Mouse (Mus musculus): ENCODE measurements around the gene Rab43. TPM values are rescaled to one million over a fixed set of nuclear protein-coding genes. Genes with fewer than 3 reads are reported as not detected.
A peak's percentile ranks its signal among the peaks of the same experiment; 100 is the strongest.
"Not testable (repeated sequence)": the region's sequence is repeated elsewhere in the genome, so short reads cannot be mapped to it uniquely, and the experiment has no call there.

Rab43 gene
- polyA plus RNA-seq, 1 experiment from 2014 or later, result 4.4 TPM

DNA sequence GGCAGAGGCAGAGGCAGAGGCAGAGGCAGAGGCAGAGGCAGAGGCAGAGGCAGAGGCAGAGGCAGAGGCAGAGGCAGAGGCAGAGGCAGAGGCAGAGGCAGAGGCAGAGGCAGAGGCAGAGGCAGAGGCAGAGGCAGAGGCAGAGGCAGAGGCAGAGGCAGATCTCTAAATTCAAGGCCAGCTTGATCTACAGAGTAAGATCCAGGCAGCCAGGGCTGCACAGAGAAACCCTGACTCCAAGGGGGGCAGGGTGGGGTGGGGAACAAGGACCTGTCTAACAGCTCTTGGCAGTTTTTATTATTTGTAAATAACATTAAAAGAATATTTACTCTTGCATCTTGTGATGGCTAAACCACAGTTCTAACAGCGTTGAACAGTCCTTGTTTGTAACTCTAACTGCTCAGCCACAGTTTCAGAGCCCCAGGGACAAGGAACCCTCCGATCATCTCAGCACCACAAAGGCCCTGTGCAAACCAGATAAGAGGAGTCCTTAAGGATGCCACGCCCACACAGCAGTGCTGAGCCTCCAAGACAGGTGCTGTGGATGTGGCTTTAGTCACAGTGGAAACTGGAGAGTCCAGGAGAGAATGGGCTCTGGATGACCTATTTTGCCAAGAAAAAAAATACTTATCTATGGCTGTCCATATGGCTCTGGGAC is 36.2 kb downstream of the Rab43 start:
- 62% methylated on average over 3 of the region's 3 CpGs for WGBS
- H3K4me1 ChIP-seq, result peaks cover 12% of the 10 kb centered on the region
- H3K4me3 ChIP-seq, result no peak overlapping the region
- no peaks in the 10 kb centered on the region for H3K9me3 ChIP-seq
- H3K27me3 ChIP-seq (ENCODE audit: insufficient read depth, poor library complexity, severe bottlenecking), result no peaks in the 10 kb centered on the region
- H3K36me3 ChIP-seq, result no peaks in the 10 kb centered on the region
- DNase-seq (ENCODE audit: low spot score), result peak; percentile 90
- no peak overlapping the region for H3K27ac ChIP-seq

DNA sequence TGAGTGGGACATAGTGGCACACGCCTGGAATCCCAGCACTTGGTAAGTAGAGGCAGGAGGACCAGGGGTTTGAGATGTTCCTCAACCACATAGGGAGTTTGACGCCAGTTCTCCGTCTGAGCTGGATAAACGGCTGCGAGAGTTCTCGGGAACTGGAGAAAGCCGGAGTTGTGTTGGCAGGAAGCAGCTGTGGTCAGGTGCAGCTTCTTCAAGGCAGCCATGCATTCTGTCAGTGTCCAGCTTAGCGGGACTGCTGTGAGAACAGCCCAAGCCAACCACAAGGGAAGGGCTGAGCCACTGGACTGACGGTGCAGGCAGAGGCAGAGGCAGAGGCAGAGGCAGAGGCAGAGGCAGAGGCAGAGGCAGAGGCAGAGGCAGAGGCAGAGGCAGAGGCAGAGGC is 37.1 kb downstream of the Rab43 start:
- Histone ChIP-seq H3K27ac (no peak overlapping the region), H3K36me3 (no peaks in the 10 kb centered on the region), H3K4me3 (no peak overlapping the region), H3K9me3 (no peaks in the 10 kb centered on the region), H3K4me1 (peaks cover 12% of the 10 kb centered on the region), H3K27me3 (ENCODE audit: insufficient read depth, poor library complexity, severe bottlenecking) (no peaks in the 10 kb centered on the region)
- peak; percentile 71 for DNase-seq (ENCODE audit: low spot score)
- 78% methylated on average over 9 of the region's 9 CpGs for WGBS

DNA sequence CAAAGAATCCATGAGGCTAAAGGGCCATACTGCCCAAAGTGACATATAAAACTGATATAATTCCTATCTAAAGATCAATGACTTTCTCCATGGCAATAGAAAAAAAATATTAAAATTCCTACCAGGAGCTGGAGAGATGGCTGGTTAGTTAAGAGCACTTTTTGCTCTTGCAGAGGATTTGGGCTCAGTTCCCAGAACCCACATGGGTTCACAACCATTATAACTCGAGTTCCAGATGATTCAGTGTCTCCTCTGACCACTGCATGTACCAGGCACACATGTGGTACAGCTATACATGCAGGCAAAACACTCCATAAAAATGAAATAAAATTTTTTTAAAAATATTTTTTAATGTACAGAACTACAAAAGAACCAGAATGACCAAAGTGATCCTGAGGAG is 37.5 kb downstream of the Rab43 start:
- Histone ChIP-seq H3K9me3 (no peaks in the 10 kb centered on the region), H3K4me1 (peaks cover 12% of the 10 kb centered on the region), H3K27me3 (ENCODE audit: insufficient read depth, poor library complexity, severe bottlenecking) (no peaks in the 10 kb centered on the region), H3K36me3 (no peaks in the 10 kb centered on the region), H3K4me3 (no peak overlapping the region), H3K27ac (no peak overlapping the region)
- 62% methylated on average over 1 of the region's 1 CpGs for WGBS
- no peak for DNase-seq (ENCODE audit: low spot score)

DNA sequence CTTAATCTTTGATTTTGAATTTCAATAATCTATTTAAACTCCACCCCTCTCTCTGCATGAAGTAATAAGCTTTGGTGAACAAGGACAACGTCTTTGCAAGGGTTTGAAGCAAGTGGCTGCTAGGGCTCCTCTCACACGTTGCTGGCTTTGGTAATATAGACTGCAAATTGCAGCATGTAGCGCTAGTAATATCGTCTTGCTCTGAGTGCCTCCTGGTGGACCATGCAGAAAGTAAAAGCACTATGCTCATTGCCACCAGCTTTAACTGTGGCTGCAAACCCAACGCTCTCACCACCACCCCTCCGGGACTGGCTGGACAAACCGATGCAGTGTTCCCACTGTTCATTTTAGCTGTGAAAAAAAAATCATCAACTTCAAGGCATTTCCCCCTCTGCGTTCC is 41.3 kb downstream of the Rab43 start:
- H3K27me3 ChIP-seq (ENCODE audit: insufficient read depth, poor library complexity, severe bottlenecking), result no peaks in the 10 kb centered on the region
- H3K4me3 ChIP-seq, result no peak overlapping the region
- H3K9me3 ChIP-seq, result no peaks in the 10 kb centered on the region
- H3K4me1 ChIP-seq, result no peaks in the 10 kb centered on the region
- no peak overlapping the region for H3K27ac ChIP-seq
- WGBS, result 54% methylated on average over 8 of the region's 8 CpGs
- peak; percentile 47 for DNase-seq (ENCODE audit: low spot score)
- no peaks in the 10 kb centered on the region for H3K36me3 ChIP-seq

DNA sequence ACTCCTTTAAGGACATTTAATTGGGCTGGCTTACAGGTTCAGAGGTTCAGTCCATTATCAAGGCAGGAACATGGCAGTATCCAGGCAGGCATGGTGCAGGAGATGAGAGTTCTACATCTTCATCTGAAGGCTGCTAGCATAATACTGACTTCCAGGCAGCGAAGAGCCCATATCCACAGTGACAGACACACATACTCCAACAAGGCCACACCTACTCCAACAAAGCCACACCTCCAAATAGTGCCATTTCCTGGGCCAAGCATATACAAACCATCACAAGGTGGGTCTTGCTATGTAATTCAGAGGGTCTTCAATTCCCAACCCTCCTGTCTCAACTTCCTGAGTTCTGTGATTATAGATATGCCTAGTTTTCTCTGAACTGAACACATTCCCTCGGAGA is 47.7 kb downstream of the Rab43 start:
- not testable (repeated sequence) for H3K36me3 ChIP-seq; H3K27ac ChIP-seq; H3K9me3 ChIP-seq; H3K4me1 ChIP-seq; H3K27me3 ChIP-seq (ENCODE audit: insufficient read depth, poor library complexity, severe bottlenecking); H3K4me3 ChIP-seq
- DNase-seq (ENCODE audit: low spot score), result peak; percentile 60
- 91% methylated on average over 2 of the region's 2 CpGs for WGBS

DNA sequence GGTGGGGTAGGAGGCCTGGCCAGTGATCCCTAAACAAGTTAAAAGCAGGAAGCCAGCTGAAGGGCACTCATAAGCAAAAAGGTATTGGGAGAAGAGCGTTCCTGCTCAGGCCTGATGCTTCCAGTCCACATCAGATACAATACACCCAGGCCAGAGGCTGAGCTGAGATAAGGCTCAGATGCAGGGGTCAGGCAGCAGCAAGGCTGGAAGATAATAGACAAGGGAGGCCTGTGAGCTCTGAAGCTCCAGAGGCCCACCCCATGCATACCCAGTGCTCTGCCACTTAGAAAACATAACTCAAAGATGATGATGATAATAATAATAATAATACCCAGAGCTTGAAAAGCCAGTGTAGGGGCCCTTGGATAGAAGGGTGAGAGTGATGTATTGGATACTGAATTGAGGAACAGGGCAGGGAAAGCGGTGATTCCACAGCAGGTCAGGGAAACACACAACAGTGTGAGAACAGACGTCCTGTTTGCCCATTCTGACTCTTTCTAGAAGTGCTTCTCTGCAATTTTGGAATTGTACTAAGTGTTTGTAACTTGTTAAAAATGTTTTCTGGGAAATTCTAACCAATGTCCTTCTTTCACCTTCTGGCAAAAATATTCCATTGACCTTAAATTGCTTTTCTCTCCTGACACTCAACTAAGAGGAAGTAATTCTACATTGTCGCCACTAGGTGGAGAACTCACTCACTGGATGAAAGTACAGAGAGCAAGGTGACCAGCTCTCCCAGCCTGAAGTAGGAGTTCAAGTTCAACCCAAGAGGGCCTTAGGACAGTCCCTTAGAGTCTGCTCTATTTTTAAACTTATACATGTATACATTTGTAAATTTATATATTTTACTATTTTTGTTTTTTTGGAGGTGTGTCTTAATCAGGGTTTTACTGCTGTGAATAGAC is 48.3 kb downstream of the Rab43 start:
- peak; percentile 90 for DNase-seq (ENCODE audit: low spot score)
- peak overlapping the region; percentile 19; the same call in 1 of the 2 replicates for H3K27ac ChIP-seq

DNA sequence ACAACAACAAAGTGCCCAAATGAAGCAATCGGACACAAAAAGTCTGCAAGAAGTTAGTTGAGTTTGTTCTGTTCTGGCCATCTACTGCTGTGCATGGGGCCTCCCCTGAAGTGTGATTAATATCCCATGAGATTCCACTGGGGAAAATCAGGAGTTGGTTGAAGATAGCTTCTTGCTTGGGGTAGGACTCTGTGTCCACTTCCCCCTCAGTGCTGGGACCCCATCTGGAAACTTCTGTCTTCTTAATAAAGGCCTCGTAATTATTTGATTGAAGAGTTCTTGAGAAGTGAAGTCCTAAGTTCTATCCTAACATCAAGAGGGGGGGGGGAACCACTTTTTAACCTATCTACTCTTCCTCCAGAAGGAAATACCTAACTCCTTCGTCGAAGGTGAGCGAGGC is 49.8 kb downstream of the Rab43 start:
- DNase-seq (ENCODE audit: low spot score), result peak; percentile 52
- no peaks in the 10 kb centered on the region for H3K27me3 ChIP-seq (ENCODE audit: insufficient read depth, poor library complexity, severe bottlenecking)
- H3K4me3 ChIP-seq, result no peak overlapping the region
- H3K27ac ChIP-seq, result peak overlapping the region; percentile 19; the same call in 1 of the 2 replicates
- WGBS, result 83% methylated on average over 5 of the region's 5 CpGs
- H3K9me3 ChIP-seq, result no peaks in the 10 kb centered on the region
- no peaks in the 10 kb centered on the region for H3K4me1 ChIP-seq
- no peaks in the 10 kb centered on the region for H3K36me3 ChIP-seq

More for the DNA sequence above, 48.3 kb downstream of the Rab43 start:
- no peaks in the 10 kb centered on the region for H3K4me1 ChIP-seq
- WGBS, result 60% methylated on average over 4 of the region's 4 CpGs
- no peak overlapping the region for H3K4me3 ChIP-seq
- no peaks in the 10 kb centered on the region for H3K9me3 ChIP-seq
- H3K36me3 ChIP-seq, result no peaks in the 10 kb centered on the region
- H3K27me3 ChIP-seq (ENCODE audit: insufficient read depth, poor library complexity, severe bottlenecking), result no peaks in the 10 kb centered on the region

DNA sequence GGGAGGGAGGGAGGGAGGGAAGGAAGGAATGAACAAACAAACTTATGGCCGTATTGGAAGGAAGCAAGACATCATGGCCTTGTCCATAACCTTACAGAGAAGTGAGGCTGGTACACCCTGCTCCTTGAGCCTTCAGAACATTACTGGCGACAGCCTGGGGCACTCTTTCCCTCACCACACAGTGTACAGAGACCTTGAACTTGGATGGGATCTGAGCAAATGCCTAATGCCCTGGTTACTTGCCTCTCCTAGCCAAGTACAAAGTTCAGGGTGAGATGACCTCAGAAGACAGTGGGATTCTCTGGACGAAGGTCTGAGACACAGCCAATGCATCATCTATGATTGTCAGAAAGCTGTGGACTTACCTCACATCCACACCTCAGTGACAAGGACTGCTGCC is 52.1 kb downstream of the Rab43 start:
- H3K4me1 ChIP-seq, result no peaks in the 10 kb centered on the region
- H3K4me3 ChIP-seq, result no peak overlapping the region
- no peaks in the 10 kb centered on the region for H3K9me3 ChIP-seq
- 69% methylated on average over 3 of the region's 3 CpGs for WGBS
- H3K27me3 ChIP-seq (ENCODE audit: insufficient read depth, poor library complexity, severe bottlenecking), result no peaks in the 10 kb centered on the region
- no peaks in the 10 kb centered on the region for H3K36me3 ChIP-seq
- H3K27ac ChIP-seq, result no peak overlapping the region
- DNase-seq (ENCODE audit: low spot score), result peak; percentile 19

DNA sequence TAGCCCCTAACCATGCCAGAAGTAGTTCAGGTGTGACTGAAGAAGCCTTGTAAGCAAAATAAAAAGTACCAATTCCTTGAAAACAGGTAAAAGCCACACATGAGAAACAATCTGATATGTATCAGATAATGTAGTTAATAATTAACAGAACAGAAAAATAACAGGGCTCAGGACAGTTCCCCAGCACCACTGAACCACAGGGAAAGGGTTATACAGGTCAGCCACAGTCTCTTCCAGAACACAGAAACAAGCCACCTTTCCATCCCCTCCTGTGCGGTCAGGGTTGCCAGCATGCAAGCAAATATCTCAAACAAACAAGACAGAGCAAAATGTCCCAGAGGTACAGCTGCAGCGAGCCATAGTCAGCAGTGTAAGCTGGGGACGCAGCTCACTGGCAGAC is 52.6 kb downstream of the Rab43 start:
- H3K4me1 ChIP-seq, result no peaks in the 10 kb centered on the region
- no peaks in the 10 kb centered on the region for H3K27me3 ChIP-seq (ENCODE audit: insufficient read depth, poor library complexity, severe bottlenecking)
- no peaks in the 10 kb centered on the region for H3K36me3 ChIP-seq
- peak; percentile 20 for DNase-seq (ENCODE audit: low spot score)
- H3K4me3 ChIP-seq, result no peak overlapping the region
- WGBS, result 72% methylated on average over 3 of the region's 3 CpGs
- H3K27ac ChIP-seq, result no peak overlapping the region
- no peaks in the 10 kb centered on the region for H3K9me3 ChIP-seq

DNA sequence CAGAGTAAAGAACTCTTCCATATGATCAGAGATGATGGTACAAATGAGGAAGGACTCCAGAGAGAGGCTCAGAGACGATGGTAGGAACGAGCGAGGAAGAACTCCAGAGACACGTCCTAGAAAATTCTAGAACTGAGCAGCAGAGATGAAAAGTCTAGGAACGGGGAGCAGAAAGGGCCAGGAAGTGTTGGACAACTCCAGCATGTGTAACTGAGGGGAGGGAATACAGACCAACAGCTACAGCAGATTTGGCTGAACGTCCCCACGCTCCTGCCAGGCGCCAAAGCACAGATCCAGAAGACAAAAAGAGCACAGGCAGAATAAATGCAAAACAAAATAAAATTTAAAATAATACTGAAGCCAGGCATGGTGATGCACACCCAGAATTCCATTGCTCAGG is 55.1 kb downstream of the Rab43 start:
- Histone ChIP-seq H3K4me1 (0 out of 2 replicates have a peak, but pooled peaks cover 2% of the 10 kb centered on the region), H3K27me3 (ENCODE audit: insufficient read depth, poor library complexity, severe bottlenecking) (0 out of 2 replicates have a peak, but pooled peaks cover 7% of the 10 kb centered on the region), H3K4me3 (no peak overlapping the region), H3K27ac (no peak overlapping the region), H3K9me3 (no peaks in the 10 kb centered on the region), H3K36me3 (no peaks in the 10 kb centered on the region)
- 82% methylated on average over 8 of the region's 8 CpGs for WGBS
- peak; percentile 63 for DNase-seq (ENCODE audit: low spot score)

DNA sequence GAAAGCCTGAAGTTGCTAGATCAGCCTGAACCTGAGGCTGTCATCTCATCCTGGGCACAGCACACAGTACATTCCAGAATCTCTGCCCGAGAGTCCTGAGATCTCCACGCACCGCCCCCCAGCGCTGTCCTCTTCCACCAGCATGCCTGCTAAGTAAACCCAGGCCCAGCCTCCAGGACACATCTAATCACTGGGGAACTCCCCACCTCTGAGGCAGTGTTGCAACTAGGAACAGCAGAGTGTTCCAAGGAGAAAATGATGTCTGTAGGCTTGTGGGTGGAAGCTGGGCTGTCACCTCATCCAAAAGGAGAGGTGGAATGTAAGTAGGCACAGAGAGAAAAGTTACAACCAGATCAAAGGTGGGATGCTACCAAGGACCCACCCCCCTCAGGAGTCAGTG is 56.8 kb downstream of the Rab43 start:
- Histone ChIP-seq H3K36me3 (no peaks in the 10 kb centered on the region), H3K4me1 (0 out of 2 replicates have a peak, but pooled peaks cover 2% of the 10 kb centered on the region), H3K4me3 (no peak overlapping the region), H3K27ac (no peak overlapping the region), H3K9me3 (no peaks in the 10 kb centered on the region), H3K27me3 (ENCODE audit: insufficient read depth, poor library complexity, severe bottlenecking) (peaks cover 11% of the 10 kb centered on the region; the same call in 1 of the 2 replicates)
- DNase-seq (ENCODE audit: low spot score), result no peak
- WGBS, result 87% methylated on average over 4 of the region's 4 CpGs

DNA sequence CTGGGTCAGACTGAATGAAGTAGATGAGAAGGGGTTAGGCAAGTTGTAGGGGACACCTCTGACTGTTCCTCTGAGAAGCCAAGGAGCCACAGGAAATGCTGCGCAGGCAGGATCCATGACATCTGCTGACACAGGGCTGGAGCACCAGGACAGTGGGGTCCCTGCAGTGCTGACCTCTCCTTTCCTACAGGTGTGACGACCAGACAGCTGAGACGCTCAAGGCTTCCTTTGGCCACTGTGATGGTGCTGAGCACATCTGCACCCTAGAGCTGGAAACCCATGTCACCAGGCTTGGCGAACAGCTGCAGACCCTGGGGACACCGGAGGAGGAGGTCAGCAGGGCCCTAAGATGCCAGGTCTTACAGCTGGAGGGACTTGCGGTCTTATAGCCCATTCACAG is 60.4 kb downstream of the Rab43 start:
- Histone ChIP-seq H3K27ac (no peak overlapping the region), H3K4me3 (no peak overlapping the region), H3K36me3 (no peaks in the 10 kb centered on the region), H3K9me3 (no peaks in the 10 kb centered on the region), H3K4me1 (peaks cover 13% of the 10 kb centered on the region; the same call in 1 of the 2 replicates), H3K27me3 (ENCODE audit: insufficient read depth, poor library complexity, severe bottlenecking) (peaks cover 12% of the 10 kb centered on the region; the same call in 1 of the 2 replicates)
- 76% methylated on average over 6 of the region's 6 CpGs for WGBS
- no peak for DNase-seq (ENCODE audit: low spot score)
